Mouse (Mus musculus) megakaryocyte, embryonic 14.5 days (primary cell): ENCODE results near the gene Sertad1.

Source experiments
- FLI1 ChIP-seq: IDR thresholded peaks from 2 replicates; pipeline ENCODE4 v1.6.1; 2012; ENCODE audit warnings: low read length, inconsistent platforms, mixed read lengths
- GATA1 ChIP-seq: IDR thresholded peaks from 3 replicates; pipeline ENCODE4 v1.6.1; 2012; ENCODE audit warnings: mixed read lengths, low read length, inconsistent platforms, borderline replicate concordance

DNA sequence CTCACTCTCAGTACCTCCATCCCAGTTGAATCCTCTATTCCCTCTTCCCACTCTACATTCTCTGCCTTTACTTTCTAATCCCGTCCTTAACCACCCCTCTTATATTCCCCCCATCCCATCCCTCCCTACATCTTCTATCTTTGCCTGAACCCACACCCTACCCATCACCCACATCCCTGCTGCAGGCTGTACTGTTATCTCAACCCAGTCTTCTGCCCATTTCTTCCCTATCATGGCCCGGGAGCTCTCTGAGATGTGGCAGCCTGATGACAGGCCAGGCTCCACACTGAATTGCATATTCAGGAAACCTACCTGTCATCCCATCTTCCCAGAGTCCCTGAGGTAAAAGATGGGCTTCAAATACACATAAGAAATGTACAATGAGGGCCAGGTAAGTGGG, 52.1 kb downstream of the Sertad1 start:
- TF ChIP-seq GATA1 (no peak), FLI1 (no peak)
